Mouse (Mus musculus) forebrain, postnatal 0 days (tissue): Measurements from ENCODE around the gene Kazn. TPM values are rescaled to one million over a fixed set of nuclear protein-coding genes. Genes with fewer than 3 reads are reported as not detected.

ENCODE experiments used
- ATAC-seq: fragments of 200-750 bp; cut with Nextera tagmentation; 2 replicates; pipeline ENCODE4 v1.8.0; 2017; ENCODE audit warnings: mild to moderate bottlenecking, moderate library complexity
- DNase-seq: peaks from one replicate; pipeline ENCODE4 v3.0.0-alpha.2; 2015
- H3K27ac ChIP-seq: fragments of 300-500 bp; sonication (generic); 2 replicates; pipeline ENCODE4 v1.5.1; 2014; ENCODE audit warnings: low read depth, mild to moderate bottlenecking, antibody characterized with exemption, low read length, moderate library complexity, mixed read lengths
- H3K27me3 ChIP-seq: fragments of 300-500 bp; sonication (generic); 2 replicates; pipeline ENCODE4 v1.6.1; 2014; ENCODE audit warnings: mild to moderate bottlenecking, low read length, mixed read lengths; ENCODE audit not compliant: insufficient read depth
- H3K36me3 ChIP-seq: fragments of 300-500 bp; sonication (generic); 2 replicates; pipeline ENCODE4 v1.6.1; 2014; ENCODE audit warnings: mild to moderate bottlenecking, moderate library complexity; ENCODE audit not compliant: insufficient read depth
- H3K4me1 ChIP-seq: fragments of 300-500 bp; sonication (generic); 2 replicates; pipeline ENCODE4 v1.6.1; 2014; ENCODE audit warnings: antibody characterized with exemption; ENCODE audit not compliant: insufficient read depth
- H3K4me2 ChIP-seq: fragments of 300-500 bp; sonication (generic); 2 replicates; pipeline ENCODE4 v1.6.1; 2014; ENCODE audit warnings: low read depth, mild to moderate bottlenecking, moderate library complexity
- H3K4me3 ChIP-seq: fragments of 300-500 bp; sonication (generic); 2 replicates; pipeline ENCODE4 v1.5.1; 2014; ENCODE audit warnings: low read depth, low read length, mixed read lengths
- H3K9ac ChIP-seq: fragments of 300-500 bp; sonication (generic); 2 replicates; pipeline ENCODE4 v1.6.1; 2014; ENCODE audit warnings: mild to moderate bottlenecking
- H3K9me3 ChIP-seq: fragments of 300-500 bp; sonication (generic); 2 replicates; pipeline ENCODE4 v1.6.1; 2016; ENCODE audit warnings: low read length
- CTCF ChIP-seq: sonication (generic); IDR thresholded peaks from 2 replicates; pipeline ENCODE4 v1.5.1; 2016; ENCODE audit warnings: antibody characterized with exemption, control low read depth, low read depth
- WGBS: fragments of 180-500 bp; shearing (Covaris S2); extraction: QIAGEN DNeasy Blood & Tissue Kit; methylation state at CpG from one replicate; pipeline ENCODE4 v1.1.7; 2014; 5-methylcytosine and 5-hydroxymethylcytosine counted together
- polyA plus RNA-seq: library from polyadenylated mRNA; unstranded; fragments of >200 nt; fragmentation: Nextera tagmentation; extraction: Ambion mirVana; gene quantifications from 2 replicates; pipeline ENCODE4 v1.2.1, GENCODE M21; 2015
- total RNA-seq: library from RNA; depleted of rRNA; stranded (reverse); fragments of >200 nt; gene quantifications from 2 replicates; pipeline ENCODE4 v1.2.3, GENCODE M21; 2014; rRNA removed

Kazn gene
- total and polyA plus RNA-seq, 2 experiments from 2014 or later = 18.7 to 56.4 TPM

- no peak overlapping the region for H3K9ac ChIP-seq
- WGBS = 58% methylated on average over 22 of the region's 22 CpGs
- H3K4me2 ChIP-seq = no peak overlapping the region
- H3K9me3 ChIP-seq = no peaks in the 10 kb centered on the region
- H3K27ac ChIP-seq = no peak overlapping the region
- H3K36me3 ChIP-seq = no peaks in the 10 kb centered on the region
- no peak for DNase-seq
- no peaks in the 10 kb centered on the region for H3K27me3 ChIP-seq
- H3K4me1 ChIP-seq = no peaks in the 10 kb centered on the region
- no peak for TF ChIP-seq CTCF
- H3K4me3 ChIP-seq = no peak overlapping the region
- no peak for ATAC-seq
Observed at GRCm38 (mm10) chr4:142052391-142053132, 186.6 kb downstream of the Kazn start.

Other genes starting within 250 kb of the Kazn start
- gene Fhad1, start 224.3 kb downstream of the Kazn start, total RNA-seq = 2.0 and 3.9 TPM in 2 replicates
- gene Fhad1, start 224.3 kb downstream of the Kazn start, polyA plus RNA-seq = 3.5 and 4.6 TPM in 2 replicates
- gene Tmem51, start 155.1 kb downstream of the Kazn start, total RNA-seq = 3.5 and 5.7 TPM in 2 replicates
- 6.1 and 7.4 TPM in 2 replicates for gene Tmem51, start 155.1 kb downstream of the Kazn start, polyA plus RNA-seq